Mouse (Mus musculus) erythroblast, embryonic 14.5 days (primary cell): ENCODE measurements at regions not wholly inside any gene's neighbourhood (a gene's known extent, or its start where the extent isn't known, plus 50 kb on each side); places are given as distances from the start of the nearest gene placed in this dataset.

Experiments
- GATA1 ChIP-seq: IDR thresholded peaks from 2 replicates; pipeline ENCODE4 v1.6.1; 2012; ENCODE audit warnings: low read length, inconsistent platforms, mixed read lengths
- TAL1 ChIP-seq: IDR thresholded peaks from 3 replicates; pipeline ENCODE4 v1.6.1; 2012; ENCODE audit warnings: low read length, inconsistent platforms, mixed read lengths

DNA sequence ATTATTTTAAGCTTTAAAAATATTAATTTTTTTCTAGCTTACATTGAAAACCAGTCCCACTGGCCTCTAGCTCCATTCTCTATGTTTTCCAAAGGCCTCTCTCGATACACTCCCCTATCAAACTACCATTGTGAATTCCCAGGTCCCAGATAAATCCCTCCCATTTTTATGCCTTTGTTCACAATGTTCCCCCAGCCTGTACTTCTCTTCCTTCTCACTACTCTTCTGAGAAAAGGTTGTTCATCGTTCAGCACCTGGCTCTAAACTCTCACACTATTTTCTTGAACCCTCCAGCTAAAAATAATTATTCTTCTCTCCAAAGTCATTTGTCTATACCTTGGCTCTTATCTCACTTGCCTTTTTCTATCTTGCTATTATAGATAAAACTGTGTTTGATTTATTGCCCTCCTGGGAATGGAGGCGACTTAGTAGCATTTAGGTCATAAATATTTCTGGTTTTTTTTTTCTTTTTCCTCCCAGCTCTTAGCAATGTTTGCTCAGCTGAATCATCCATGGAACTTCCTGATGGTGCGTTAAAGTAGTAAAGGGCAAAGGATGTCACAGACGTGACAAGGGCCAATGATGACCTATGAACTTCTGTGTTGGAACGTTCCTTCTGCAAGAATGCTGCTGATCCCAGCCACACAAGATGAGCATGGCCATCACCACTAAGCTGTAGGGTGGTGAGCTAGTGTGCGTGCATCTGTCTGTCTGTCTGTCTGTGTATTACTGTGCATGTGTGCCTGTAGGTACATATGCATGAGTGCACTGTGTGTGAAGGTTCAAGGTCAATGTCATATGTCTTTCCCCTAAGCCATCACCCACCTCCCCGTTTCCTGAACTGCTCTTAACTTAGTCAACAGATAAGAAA, 384.5 kb upstream of the Rgma start:
- TF ChIP-seq TAL1 (no peak), GATA1 (no peak)
